Comparison of ENCODE assay signal across 13 mouse cellular contexts in genomic region chr5:113120741-113121590, GRCm38 (mm10). TPM values are rescaled to one million over a fixed set of nuclear protein-coding genes. Genes with fewer than 3 reads are reported as not detected.
DNase-seq lines count a peak whose midpoint lies in the region; ATAC-seq and TF ChIP-seq lines count a peak whose summit lies in the region.
"Had no signal": no experiment of that assay in that cellular context is flagged by ENCODE, and none has a peak within 500 bp of the region (broad histone marks: within the 10 kb centered on the region; RNA-seq: fewer than 3 reads in every experiment).

No protein-coding gene starts in this region.

- H3K36me3 ChIP-seq in heart, embryonic 10.5 days, result peaks cover 3% of the 10 kb centered on the region; the same call in 1 of the 2 replicates
- no peaks in the 10 kb centered on the region for H3K36me3 ChIP-seq in limb, embryonic 11.5 days (ENCODE audit: control insufficient read depth, insufficient read depth, low read length)

- TF ChIP-seq CTCF in layer of hippocampus, adult 2 months (conservative IDR thresholded peaks at IDR 0.05), result no peak
- TF ChIP-seq CTCF in bone marrow macrophage, adult 2 months (IDR thresholded peaks at IDR 0.05; ENCODE audit: low read depth, low read length), result no peak

- 0 out of 2 replicates have a peak overlapping the region, but pooled peaks have one; percentile 2 for H3K4me3 ChIP-seq in heart, embryonic 10.5 days
- H3K4me3 ChIP-seq in layer of hippocampus, adult 2 months, result no peak overlapping the region
- no peak overlapping the region for H3K4me3 ChIP-seq in bone marrow macrophage, adult 2 months (ENCODE audit: insufficient read depth, low read length)
- no peak overlapping the region for H3K4me3 ChIP-seq in limb, embryonic 11.5 days (ENCODE audit: low read depth, low read length)
- H3K4me3 ChIP-seq: myocyte had no signal

- H3K9ac ChIP-seq in limb, embryonic 11.5 days (ENCODE audit: low read length), result no peak overlapping the region

- no peak for DNase-seq in heart, embryonic 10.5 days (ENCODE audit: low spot score)
- DNase-seq in heart, postnatal 14 days, result no peak
- DNase-seq in layer of hippocampus, adult 2 months (ENCODE audit: low spot score in 2 of 2), result no peak
- DNase-seq in layer of hippocampus, adult 18-20 months (ENCODE audit: low spot score in 2 of 2), result no peak
- DNase-seq in limb, embryonic 11.5 days (ENCODE audit: low spot score), result peak; percentile 70
- DNase-seq in adrenal gland, postnatal 14 days, result no peak
- DNase-seq in thymus, postnatal 14 days, result no peak
- DNase-seq: forebrain, postnatal 0 days; thymus, adult 2 months had no signal

- TF ChIP-seq POLR2A in bone marrow macrophage, adult 2 months (IDR thresholded peaks at IDR 0.05; ENCODE audit: borderline replicate concordance, low read depth, low read length), result no peak

- H3K27ac ChIP-seq in heart, embryonic 10.5 days, result peak overlapping the region; percentile 72
- peak overlapping the region; percentile 52; the same call in 1 of the 2 replicates for H3K27ac ChIP-seq in layer of hippocampus, adult 2 months
- H3K27ac ChIP-seq in bone marrow macrophage, adult 2 months (ENCODE audit: insufficient read depth, low read depth, low read length), result peak overlapping the region; percentile 81
- H3K27ac ChIP-seq in limb, embryonic 11.5 days (replicated peaks; ENCODE audit: low read depth, low read length), result peak overlapping the region; percentile 76

- 30% methylated on average over 15 of the region's 15 CpGs for WGBS in heart, embryonic 10.5 days
- 4% methylated on average over 15 of the region's 15 CpGs for WGBS in limb, embryonic 11.5 days

- H3K4me1 ChIP-seq in heart, embryonic 10.5 days, result peaks cover 77% of the 10 kb centered on the region
- peaks cover 45% of the 10 kb centered on the region for H3K4me1 ChIP-seq in bone marrow macrophage, adult 2 months (ENCODE audit: control insufficient read depth, insufficient read depth, low read length)
- H3K4me1 ChIP-seq in limb, embryonic 11.5 days (ENCODE audit: control insufficient read depth, insufficient read depth, low read length), result peaks cover 38% of the 10 kb centered on the region

- intact Hi-C loops in heart, postnatal 14 days (cut with DNase I), result no loop called here

- H3K9me3 ChIP-seq in heart, embryonic 10.5 days, result no peaks in the 10 kb centered on the region
- no peaks in the 10 kb centered on the region for H3K9me3 ChIP-seq in limb, embryonic 11.5 days (ENCODE audit: control insufficient read depth, low read length)

- H3K4me2 ChIP-seq in limb, embryonic 11.5 days (ENCODE audit: low read depth, severe bottlenecking), result peak overlapping the region; percentile 10; the same call in 1 of the 2 replicates

- H3K27me3 ChIP-seq in heart, embryonic 10.5 days (ENCODE audit: insufficient read depth, poor library complexity, severe bottlenecking), result no peaks in the 10 kb centered on the region
- H3K27me3 ChIP-seq in limb, embryonic 11.5 days (ENCODE audit: control insufficient read depth, insufficient read depth, low read length), result no peaks in the 10 kb centered on the region

- ATAC-seq in limb, embryonic 11.5 days (ENCODE audit: insufficient number of reproducible peaks, low FRiP score, low TSS enrichment, low read depth), result peak; percentile 75

RNA-seq across cellular contexts. Expression of gene Crybb3, which starts 39.6 kb away (rescaled TPM):
- polyA plus RNA-seq in heart, embryonic 10.5 days (2016; fragmentation: Nextera tagmentation; extraction: Ambion mirVana), result 0.71 and 0.87 TPM in 2 replicates
- 1 to 10 TPM; 2.8 to 2.9 TPM for total RNA-seq in heart, postnatal 14 days (2021)
- total RNA-seq in layer of hippocampus, adult 2 months (2021), result 1 to 10 TPM; 3.8 to 4.2 TPM
- total RNA-seq in layer of hippocampus, adult 18-20 months (2021), result 1 to 10 TPM; 1.6 to 2.1 TPM
- not detected in 2 replicates for polyA plus RNA-seq in bone marrow macrophage, adult 2 months (2012; ENCODE audit: insufficient read depth, insufficient read length, missing spikeins)
- polyA plus RNA-seq in limb, embryonic 11.5 days (2014; fragmentation: Nextera tagmentation; extraction: Ambion mirVana), result 0.39 and 0.78 TPM in 2 replicates
- 1.4 and 2.2 TPM in 2 replicates for total RNA-seq in adrenal gland, postnatal 14 days (2021)
- polyA plus RNA-seq: liver, embryonic 16.5 days had no signal

RNA-seq across cellular contexts. Expression of gene Crybb2, which starts 51.0 kb away (rescaled TPM):
- not detected in 2 replicates for polyA plus RNA-seq in heart, embryonic 10.5 days (2016; fragmentation: Nextera tagmentation; extraction: Ambion mirVana)
- total RNA-seq in heart, postnatal 14 days (2021), result not detected
- not detected for total RNA-seq in layer of hippocampus, adult 2 months (2021)
- total RNA-seq in layer of hippocampus, adult 18-20 months (2021), result not detected
- polyA plus RNA-seq in bone marrow macrophage, adult 2 months (2012; ENCODE audit: insufficient read depth, insufficient read length, missing spikeins), result not detected in 2 replicates
- polyA plus RNA-seq in limb, embryonic 11.5 days (2014; fragmentation: Nextera tagmentation; extraction: Ambion mirVana), result not detected in 2 replicates
- total RNA-seq in adrenal gland, postnatal 14 days (2021), result not detected in 2 replicates
- total RNA-seq: forebrain, postnatal 0 days; layer of hippocampus, postnatal 36 days had no signal
- polyA plus RNA-seq: forebrain, postnatal 0 days; liver, embryonic 16.5 days; myocyte had no signal
